Mouse (Mus musculus) erythroblast, embryonic 14.5 days (primary cell): ENCODE measurements around the gene Gm4302.
"Not testable (repeated sequence)": the region's sequence is repeated elsewhere in the genome, so short reads cannot be mapped to it uniquely, and the experiment has no call there.

Experiments used
- GATA1 ChIP-seq: IDR thresholded peaks from 2 replicates; pipeline ENCODE4 v1.6.1; 2012; ENCODE audit warnings: low read length, inconsistent platforms, mixed read lengths
- TAL1 ChIP-seq: IDR thresholded peaks from 3 replicates; pipeline ENCODE4 v1.6.1; 2012; ENCODE audit warnings: low read length, inconsistent platforms, mixed read lengths

DNA sequence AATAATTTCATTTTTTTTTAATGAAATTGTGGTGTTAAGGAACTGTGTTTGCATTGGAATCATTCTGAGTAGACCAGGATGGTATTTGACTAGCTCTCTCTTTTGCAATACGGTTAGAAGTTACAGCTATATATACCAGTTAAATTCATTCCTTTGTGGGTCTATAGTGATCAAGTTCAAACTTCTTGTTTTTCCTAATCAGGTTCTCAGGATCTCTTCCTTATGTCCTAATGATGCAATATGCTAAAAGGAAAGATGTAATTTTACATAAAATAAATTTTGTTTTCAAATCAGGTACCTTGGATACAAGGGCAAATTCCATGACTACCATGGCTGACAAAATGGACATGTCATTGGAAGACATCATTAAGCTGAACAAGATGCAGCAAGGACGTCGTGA is at the start of gene Gm4302:
- TF ChIP-seq TAL1, GATA1: not testable (repeated sequence)
